Mouse (Mus musculus) G1E (cell line): ENCODE data around the gene Rnase11.

Experiments used
- CTCF ChIP-seq: IDR thresholded peaks from 2 replicates; pipeline ENCODE4 v1.5.1; 2012; ENCODE audit warnings: low read depth, low read length, inconsistent platforms, mixed read lengths
- GATA1 ChIP-seq: IDR thresholded peaks from 2 replicates; pipeline ENCODE4 v1.6.1; 2012; ENCODE audit warnings: borderline replicate concordance, low read length, inconsistent platforms, mixed read lengths
- GATA2 ChIP-seq: IDR thresholded peaks from 2 replicates; pipeline ENCODE4 v1.6.1; 2012; ENCODE audit warnings: low read depth, low read length, inconsistent platforms, borderline replicate concordance
- TAL1 ChIP-seq: conservative IDR thresholded peaks from 2 replicates; pipeline ENCODE4 v1.6.1; 2012; ENCODE audit warnings: low read depth, low read length, inconsistent platforms, mixed read lengths

- TF ChIP-seq CTCF = no peak
- TF ChIP-seq GATA1 = no peak
- TF ChIP-seq TAL1 = no peak
- no peak for TF ChIP-seq GATA2
Observed at GRCm38 (mm10) chr14:51090077-51090781, 40.3 kb upstream of the Rnase11 start.
